Mouse (Mus musculus): ENCODE measurements around the gene Gria4. TPM values are rescaled to one million over a fixed set of nuclear protein-coding genes. Genes with fewer than 3 reads are reported as not detected.

Gene Gria4
- polyA plus RNA-seq, 1 experiment from 2014 or later, result 2.1 TPM

Small RNA genes within 50 kb of the gene (microRNA-seq; reads per million reads assigned to microRNA genes)
- gene Gm23811 (ENCODE audit: borderline number of aligned reads) (not detected), gene Gm23992 (ENCODE audit: borderline number of aligned reads) (not detected)
